Mouse (Mus musculus) ovary, postnatal 36 days (tissue): ENCODE measurements around the gene Pygo2.
A peak's percentile ranks its signal among the peaks of the same experiment; 100 is the strongest.

Experiments
- DNase-seq: peaks from one replicate; pipeline ENCODE4 v3.0.0; 2022; ENCODE audit warnings: low spot score, mixed read lengths

Pygo2 gene

DNA sequence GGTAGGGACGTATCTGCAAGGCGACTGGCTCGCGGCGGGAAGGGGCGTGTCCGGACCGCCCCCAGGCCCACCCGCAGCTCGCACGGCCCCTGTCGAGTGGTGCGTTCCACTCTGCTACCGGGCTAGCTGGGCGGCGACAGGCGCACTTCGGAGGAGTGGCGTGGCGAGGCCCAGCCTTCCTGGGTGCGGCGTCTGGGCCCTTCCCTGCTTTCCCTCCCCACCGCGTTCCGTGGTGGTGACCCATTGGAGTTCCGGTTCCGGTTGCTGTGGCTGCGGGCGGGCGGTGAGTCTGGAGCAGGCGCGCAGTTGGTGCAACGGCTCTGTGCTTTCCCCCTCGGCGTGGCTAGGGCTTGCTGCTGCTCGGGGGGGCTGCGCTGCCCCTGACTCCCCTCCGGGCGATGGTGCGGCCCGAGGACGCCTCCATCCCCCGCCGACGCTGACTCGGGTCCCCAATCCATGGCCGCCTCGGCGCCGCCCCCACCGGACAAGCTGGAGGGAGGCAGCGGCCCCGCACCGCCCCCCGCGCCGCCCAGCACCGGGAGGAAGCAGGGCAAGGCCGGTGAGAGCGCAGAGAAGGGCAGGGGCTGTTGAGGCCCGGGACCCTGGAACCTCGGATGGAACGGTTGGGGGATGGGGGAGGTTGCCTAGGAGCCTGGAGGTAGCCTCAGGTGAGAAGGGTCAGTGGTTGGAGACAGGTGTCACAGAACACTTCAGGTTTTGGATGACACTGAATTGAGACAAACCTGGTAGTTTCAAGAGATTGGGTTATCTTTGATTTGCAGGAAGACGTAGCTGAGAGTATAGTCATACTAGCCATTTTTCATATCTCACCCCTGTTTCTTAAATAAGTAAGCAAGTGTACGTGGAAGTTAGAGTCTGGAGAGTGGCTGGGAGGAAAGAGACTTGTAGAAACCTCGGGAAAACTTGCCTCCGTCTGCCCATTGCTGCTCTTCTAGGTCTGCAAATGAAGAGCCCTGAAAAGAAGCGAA is at the start of gene Pygo2:
Gene Pygo2 (plus strand): TSS at position 44 of the 989 bp plus-strand sequence.
- DNase-seq = peak; percentile 97

DNA sequence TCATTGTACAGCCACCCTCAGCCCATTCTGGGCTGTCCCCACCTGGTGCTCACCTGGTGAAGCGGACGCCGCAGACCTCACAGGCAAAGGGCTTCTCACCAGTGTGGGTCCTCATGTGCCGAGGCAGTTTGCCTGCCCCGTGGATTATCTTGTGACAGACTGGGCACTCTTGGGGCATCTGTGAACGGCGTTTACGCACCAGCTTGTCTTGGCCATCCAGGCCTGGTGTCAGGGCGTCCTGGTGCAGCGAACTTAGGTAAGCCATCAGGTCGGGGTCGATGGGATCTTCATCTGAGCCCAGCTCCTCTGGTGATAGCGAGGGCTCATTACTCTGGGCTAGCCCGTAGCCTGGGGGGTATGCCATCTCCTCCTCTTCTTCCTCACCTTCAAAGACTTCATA is 49.7 kb upstream of the Pygo2 start:
- DNase-seq = no peak

GRCm38 (mm10) chr3:89380711-89381110 is 49.3 kb upstream of the Pygo2 start:
- no peak for DNase-seq

DNA sequence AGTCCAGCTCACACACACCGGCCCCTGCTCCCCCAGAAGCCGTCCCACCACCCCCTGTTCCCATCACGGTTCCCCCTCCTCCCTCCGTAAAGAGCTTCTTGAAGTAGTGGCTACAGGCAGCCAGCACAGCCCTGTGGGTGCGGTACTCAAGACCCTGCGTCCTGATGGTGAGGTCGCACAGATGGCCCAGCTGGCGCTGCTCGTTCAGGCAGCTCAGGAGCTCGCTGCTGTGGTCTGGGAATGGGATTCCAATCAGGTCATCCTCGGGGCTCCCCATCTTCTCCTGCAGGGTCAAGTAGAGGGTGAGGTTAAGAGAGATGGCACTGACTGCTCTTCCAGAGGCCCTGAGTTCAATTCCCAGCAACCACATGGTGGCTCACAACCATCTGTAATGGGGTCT is 48.8 kb upstream of the Pygo2 start:
- no peak for DNase-seq

GRCm38 (mm10) chr3:89382033-89382882 is 47.8 kb upstream of the Pygo2 start:
- DNase-seq = no peak

- no peak for DNase-seq
These were observed 47.1 kb upstream of the Pygo2 start for GRCm38 (mm10) chr3:89382950-89383349.

DNA sequence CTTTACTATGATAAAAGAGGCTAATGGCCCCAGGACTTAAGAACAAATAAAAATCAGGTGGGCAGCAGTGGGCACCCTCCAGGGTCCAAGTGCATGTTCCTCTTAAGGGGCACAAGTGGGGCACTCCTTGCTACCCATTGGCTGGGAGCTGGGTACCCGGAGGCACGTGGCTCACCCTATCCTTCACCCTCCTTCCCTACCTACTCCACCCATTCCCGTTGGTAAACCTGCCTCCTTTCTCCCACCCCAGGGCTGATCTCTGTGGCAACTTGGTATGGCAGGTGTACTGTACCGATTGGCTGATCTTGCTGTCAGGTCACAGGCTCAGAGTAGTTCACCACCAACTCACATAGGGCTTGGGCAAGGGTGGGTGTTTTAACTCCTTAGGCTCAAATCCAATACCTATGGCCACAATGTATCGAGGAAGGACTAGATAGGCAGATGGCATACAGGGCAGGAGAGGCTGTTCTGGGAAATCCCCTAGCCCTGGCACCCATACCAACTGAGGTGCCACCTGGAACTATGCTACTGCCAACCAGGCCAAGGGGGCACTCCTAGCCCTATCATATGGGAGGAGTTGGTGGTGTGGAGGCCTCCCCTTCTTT is 46.3 kb upstream of the Pygo2 start:
- DNase-seq = no peak

DNA sequence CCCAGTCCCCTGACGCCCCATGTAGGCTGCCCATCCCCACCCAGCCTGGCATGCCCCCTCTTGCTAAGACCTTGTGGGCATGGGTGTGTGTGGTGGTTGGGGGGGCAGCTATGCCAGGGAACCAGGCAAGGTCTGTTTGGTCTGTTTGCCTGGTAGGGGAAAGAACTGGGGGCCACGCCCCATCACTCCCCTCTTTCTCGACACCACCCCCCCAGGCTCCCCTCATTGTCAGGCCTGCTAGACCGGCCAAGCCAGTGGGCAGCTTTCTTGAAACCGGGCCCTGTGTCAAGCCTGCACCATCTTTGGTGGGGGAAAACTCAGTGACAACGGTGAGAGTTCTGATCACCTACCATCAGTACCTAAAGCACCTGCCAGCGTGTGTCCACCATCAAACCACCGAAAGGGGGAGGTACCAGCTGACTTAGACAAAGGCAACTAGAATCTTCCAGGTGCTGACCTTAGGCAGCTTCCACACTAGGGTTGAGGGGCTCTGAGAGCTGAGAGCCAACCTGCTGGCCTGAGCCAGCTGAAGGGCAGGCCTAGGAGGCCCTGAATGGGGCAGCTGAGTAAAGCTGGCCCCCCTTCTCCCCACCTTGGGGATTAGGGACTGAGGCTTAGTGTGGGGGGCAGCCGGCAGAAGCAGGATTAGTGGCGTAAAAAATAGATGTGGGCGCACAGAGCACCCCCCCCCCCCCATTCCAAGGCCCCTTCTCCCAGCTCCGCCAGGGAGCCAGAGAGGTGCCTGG is 45.5 kb upstream of the Pygo2 start:
- DNase-seq = no peak

GRCm38 (mm10) chr3:89385451-89385850 is 44.6 kb upstream of the Pygo2 start:
- no peak for DNase-seq

DNA sequence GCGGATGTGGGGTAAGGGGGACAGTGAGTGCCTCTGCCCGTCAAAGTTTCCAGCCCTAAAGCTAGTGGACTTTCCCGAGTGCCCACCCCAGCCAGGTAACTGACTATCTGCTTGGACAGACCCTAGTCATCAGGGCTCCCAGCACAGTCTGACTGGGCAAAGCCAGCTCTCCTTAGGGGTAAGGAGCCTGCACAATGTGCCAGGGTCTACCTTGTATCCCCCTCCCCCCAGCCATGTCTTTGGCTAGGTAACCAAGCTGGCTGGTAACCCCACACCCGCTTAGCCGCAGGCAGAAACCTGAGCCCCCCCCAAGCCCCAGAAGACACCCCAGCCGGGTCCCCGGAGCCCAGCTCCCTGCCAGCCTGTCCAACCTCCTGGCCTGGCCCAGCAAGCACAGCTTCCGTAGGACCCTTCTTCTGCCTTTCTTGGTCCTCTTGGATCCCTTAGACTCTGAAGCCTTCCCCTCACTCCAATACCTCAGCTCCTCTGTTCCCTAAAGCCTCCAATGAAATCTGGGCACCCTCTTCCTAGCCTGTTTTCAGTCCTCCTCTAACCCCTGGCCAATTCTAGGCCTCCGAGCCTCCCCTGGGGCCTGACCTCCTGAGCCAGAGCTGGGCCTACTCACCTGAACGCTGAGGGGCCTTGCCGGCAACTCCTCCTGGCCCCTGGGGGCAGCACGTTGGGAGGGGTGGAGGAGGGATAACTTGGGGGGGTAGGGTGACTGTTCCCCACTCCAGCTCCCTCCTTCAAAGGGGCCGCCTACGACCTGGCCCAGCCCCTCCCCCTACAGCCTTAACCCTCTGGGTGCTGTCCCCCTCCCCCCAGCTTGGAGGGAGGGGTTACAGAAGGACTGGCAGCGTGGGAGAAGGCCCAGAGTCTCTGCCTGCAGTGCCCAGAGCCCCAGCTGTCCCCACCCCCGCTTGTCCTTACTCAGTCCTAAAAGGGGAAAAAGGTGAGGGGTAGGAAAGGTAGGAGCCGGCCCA is 43.3 kb upstream of the Pygo2 start:
- DNase-seq = no peak

DNA sequence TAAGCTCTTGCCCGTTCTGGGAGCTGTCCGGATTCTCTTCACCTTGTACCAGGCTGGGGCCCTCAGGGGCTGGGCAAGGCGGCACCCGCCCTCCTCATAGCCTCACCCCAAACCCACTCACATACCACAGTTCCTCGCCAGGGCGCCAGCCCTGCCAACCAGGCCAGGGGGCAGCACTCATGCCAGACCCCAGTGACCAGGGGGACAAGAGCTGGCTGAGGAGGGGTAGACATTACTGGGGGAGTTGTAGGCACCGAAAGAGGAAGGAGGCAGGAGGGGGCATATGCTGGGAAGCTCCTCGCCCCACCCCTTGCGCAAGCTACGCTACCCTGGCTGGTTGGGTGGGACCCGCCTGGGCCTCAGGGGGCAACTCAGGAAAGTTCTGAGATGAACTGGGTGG is 42.4 kb upstream of the Pygo2 start:
- peak; percentile 46 for DNase-seq

GRCm38 (mm10) chr3:89388134-89388881 is 41.7 kb upstream of the Pygo2 start:
- DNase-seq = peak; percentile 67

DNA sequence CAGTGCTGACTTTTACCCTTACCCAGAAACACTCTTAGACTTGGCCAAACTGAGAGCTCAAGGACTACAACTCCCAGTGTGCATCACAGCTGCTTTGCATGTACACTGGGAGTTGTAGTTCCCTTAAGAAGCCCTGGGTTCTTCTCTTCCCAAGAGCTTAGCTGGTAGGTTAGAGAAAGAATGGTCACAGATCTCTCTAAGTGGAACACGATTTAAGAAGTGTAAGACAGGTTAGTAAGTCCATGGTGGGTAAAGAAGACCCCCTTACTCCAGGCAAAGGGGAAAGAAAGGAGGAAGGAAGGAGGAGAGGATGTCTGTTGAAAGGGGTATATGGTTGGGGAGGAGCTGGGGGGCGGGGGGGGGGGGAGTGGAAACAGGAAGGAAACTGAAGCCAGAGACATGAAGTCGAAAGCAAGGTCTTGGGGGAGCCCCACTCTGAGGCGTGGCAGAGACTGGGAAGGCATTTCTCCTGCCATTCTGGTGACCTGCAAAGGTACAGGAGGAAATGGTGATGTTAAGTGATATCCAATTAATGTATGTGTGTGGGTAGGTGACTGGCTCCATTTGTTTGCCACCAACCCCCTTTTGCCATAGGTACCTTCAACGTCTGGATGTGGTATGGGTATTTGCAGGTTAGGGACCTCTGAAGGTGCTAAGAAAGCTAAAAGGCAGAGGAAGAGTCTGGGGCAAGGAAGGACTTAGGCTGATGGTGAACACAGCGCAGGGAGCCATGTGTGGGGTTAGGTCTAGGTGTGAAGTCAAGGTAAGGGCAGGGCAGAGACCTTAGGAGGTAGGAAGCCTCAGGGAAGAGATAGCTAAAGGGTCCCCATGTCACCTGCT is 40.9 kb upstream of the Pygo2 start:
- no peak for DNase-seq

DNA sequence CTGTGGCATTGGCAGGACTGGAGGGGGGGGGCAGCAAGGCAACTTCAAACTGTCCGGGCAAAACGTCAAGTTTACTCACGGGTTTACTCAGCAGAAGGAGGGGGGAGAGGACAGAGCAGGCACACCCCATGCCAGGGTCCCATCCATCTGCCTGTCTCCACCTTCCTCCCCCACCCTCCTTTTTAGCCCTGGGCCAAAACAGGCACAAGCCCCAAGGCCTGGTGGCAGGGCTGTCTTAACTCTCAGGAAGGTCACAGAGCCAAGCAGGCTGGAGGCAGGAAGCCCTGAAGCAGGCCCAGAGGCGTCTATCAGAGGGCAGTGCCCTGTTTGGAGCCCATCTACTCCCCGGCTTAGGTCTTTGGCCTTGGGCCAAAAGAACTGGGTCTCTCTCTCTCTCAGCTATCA is 39.9 kb upstream of the Pygo2 start:
- peak; percentile 58 for DNase-seq

DNA sequence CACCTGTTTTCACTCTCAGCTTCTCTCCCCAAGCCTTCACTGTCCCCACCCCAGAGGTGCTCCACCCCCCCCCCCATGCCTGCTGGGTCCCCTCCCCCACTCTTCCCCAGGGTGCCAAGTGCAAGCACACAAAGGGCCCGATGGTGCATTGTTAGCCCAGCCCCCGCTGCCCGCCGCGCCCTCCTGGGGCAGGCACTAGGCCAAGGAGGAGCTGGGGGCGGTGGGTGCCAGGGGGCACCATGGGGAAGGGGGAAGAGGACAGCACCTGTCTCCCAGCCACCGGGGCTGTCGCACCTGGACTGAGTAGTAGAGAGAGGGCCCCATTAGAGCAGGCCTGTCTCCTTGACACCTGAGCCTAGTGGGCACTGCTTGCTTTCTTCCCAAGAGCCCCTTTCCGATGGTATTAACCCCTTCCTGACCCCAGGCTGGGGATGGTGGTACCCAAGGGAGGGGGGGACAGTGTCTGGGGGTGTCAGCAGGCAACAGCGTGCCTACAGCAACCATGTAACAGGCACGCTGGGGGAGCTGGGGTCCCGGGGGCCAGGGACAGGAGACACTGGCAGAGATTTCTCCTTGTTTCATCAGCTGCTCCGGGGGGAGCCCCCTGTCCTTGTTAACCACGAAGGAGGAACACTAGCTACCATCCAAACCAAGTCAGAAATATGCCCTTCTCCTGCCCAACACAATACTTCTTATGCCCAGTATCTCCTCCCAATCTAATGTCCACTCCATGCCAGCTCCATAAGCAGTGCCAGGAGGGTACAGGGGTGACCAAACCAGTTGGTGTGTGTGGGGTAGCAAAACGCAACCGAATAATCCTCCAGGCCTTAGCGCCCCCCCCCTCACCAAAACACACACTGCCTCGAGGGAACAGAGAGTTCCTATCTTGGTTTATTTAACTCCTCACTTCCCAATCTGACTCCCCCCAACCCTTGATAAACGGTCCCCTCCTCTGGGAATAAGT is 39.0 kb upstream of the Pygo2 start:
- DNase-seq = peak; percentile 52

DNA sequence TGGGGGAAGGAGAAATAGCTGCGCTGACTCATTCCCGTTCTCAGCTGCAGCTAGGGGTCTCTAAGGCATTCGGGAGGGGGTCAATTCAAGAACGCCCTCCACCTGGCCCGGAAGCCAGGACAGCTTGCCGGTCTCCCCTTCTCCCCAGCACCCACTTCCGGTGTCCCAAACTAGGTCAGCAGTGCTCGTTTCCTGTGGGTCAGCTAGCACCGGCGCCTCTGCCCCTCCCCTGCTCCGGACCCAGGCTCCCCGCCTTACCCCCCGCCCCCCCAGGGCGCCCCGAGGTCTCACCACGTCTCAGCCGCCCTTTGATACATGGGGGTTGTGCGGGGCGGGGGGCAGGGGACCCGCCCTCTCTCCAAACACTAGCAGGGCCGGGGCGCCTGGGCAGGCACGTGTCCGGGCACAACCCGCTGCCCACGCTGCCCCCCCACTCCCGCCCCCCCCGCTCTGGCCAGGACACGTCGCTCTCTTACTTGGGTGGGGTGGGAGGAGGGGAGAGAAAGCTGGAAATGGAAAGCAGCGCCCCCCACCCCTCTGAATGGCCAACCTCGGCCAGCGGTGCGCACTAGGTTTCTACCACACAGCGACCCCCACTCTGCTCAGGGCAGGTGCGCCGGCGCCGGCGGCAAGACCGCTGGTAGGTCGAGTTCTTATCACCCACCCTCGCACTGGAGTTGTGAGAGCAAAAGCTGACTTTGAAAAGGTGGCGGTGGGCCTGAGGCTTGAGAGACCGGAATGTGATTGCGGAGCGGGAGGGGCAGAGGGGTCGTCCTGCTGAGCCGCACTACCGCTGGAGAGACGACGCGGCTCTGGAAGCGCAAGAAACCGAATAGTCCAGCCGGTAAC is 38.1 kb upstream of the Pygo2 start:
- peak; percentile 66 for DNase-seq

DNA sequence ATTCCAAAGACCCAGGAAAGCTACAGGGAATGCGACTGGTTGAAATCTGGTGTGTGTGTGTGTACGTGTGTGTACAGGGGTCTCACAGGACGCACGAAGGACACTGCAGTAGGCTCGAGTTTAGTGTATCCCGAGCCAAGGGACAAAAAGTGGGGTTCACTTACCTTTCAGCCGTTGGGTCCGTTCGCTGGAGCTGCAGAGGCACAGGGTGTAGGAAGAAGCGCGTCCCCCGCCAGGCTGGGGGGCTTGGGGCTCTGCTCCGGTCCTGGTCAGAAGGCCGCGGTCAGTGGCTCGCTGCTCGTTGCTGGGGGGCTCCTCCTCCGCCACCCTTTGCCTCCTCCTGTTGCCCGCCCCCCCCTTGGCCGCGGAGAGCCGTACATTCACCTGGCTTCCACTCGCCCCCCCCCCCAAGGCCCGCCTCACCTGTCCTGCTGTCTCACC is 37.1 kb upstream of the Pygo2 start:
- no peak for DNase-seq
